Mouse (Mus musculus) midbrain, embryonic 13.5 days (tissue): ENCODE data around the gene Grip1. TPM values are rescaled to one million over a fixed set of nuclear protein-coding genes. Genes with fewer than 3 reads are reported as not detected.

Experiments used
- ATAC-seq: fragments of 200-750 bp; cut with Nextera tagmentation; 2 replicates; pipeline ENCODE4 v1.8.0; 2017; ENCODE audit warnings: mild to moderate bottlenecking, moderate TSS enrichment, moderate library complexity
- H3K27ac ChIP-seq: fragments of 300-500 bp; sonication (generic); 2 replicates; pipeline ENCODE4 v1.5.1; 2015; ENCODE audit warnings: inconsistent platforms, mild to moderate bottlenecking, moderate library complexity
- H3K27me3 ChIP-seq: fragments of 300-500 bp; sonication (generic); 2 replicates; pipeline ENCODE4 v1.6.1; 2015; ENCODE audit warnings: mild to moderate bottlenecking, inconsistent platforms
- H3K36me3 ChIP-seq: fragments of 300-500 bp; sonication (generic); 2 replicates; pipeline ENCODE4 v1.6.1; 2015; ENCODE audit warnings: mild to moderate bottlenecking, inconsistent platforms
- H3K4me1 ChIP-seq: fragments of 300-500 bp; sonication (generic); replicated peaks from 2 replicates; pipeline ENCODE4 v1.6.1; 2015; ENCODE audit warnings: inconsistent platforms
- H3K4me2 ChIP-seq: fragments of 300-500 bp; sonication (generic); replicated peaks from 2 replicates; pipeline ENCODE4 v1.6.1; 2015; ENCODE audit warnings: moderate library complexity, mild to moderate bottlenecking, inconsistent platforms
- H3K4me3 ChIP-seq: fragments of 300-500 bp; sonication (generic); replicated peaks from 2 replicates; pipeline ENCODE4 v1.5.1; 2015; ENCODE audit warnings: mild to moderate bottlenecking, inconsistent platforms
- H3K9ac ChIP-seq: fragments of 300-500 bp; sonication (generic); replicated peaks from 2 replicates; pipeline ENCODE4 v1.6.1; 2015; ENCODE audit warnings: mild to moderate bottlenecking, inconsistent platforms
- H3K9me3 ChIP-seq: fragments of 300-500 bp; sonication (generic); 2 replicates; pipeline ENCODE4 v1.6.1; 2016; ENCODE audit warnings: mild to moderate bottlenecking, inconsistent platforms
- WGBS: fragments of 180-500 bp; shearing (Covaris S2); methylation state at CpG from one replicate; pipeline ENCODE4 v1.1.7; 2015; 5-methylcytosine and 5-hydroxymethylcytosine counted together
- polyA plus RNA-seq: library from polyadenylated mRNA; unstranded; fragments of >200 nt; fragmentation: Nextera tagmentation; extraction: Ambion mirVana; gene quantifications from 2 replicates; pipeline ENCODE4 v1.2.1, GENCODE M21; 2015

The Grip1 gene
- polyA plus RNA-seq, 1 experiment from 2014 or later, result 14.4 TPM

DNA sequence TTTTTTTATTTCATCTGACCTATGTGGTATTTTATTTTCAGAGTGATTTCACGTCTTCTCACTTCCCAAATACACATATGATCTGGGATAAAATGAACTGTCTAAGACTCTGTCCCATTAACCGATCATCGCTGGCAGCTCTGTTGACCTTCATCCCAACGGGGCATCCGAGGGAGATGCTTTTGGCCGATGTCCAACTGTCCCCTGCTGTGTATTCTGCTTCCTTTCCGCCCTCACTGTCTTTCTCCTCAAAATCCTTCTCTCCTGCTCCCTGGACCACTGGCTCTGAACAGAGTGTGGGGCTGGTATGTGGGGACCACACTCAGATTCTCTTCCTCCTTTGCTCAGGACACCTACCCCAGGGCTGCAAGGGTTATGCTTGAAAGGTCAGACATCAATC, 370.1 kb downstream of the Grip1 start:
- H3K27ac ChIP-seq, result peak overlapping the region; percentile 35
- peaks cover 59% of the 10 kb centered on the region for H3K4me1 ChIP-seq
- no peak overlapping the region for H3K9ac ChIP-seq
- H3K9me3 ChIP-seq, result no peaks in the 10 kb centered on the region
- H3K36me3 ChIP-seq, result no peaks in the 10 kb centered on the region
- no peak overlapping the region for H3K4me3 ChIP-seq
- H3K4me2 ChIP-seq, result no peak overlapping the region
- no peaks in the 10 kb centered on the region for H3K27me3 ChIP-seq
- 39% methylated on average over 7 of the region's 7 CpGs for WGBS
- ATAC-seq, result no peak

DNA sequence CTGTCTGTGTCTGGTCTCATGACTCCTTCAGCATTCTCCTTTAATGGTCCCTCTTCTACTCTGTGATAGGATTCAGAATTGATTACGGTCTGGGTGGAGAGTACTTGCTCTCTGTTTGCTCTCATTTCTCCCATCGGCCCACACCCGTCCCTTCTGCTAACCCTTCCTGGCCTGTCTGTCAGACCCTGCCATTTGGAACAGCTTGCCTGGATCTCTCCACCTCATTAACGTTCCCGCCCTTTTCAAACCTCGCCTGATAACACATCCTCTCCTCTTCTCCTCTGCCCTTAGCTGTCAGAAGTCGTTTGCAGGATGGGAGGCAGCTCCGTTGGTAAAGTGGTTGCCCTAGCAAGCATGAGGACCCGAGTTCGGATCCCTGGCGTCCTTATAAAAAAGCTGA, 370.9 kb downstream of the Grip1 start:
- H3K27ac ChIP-seq, result peak overlapping the region; percentile 17; the same call in 1 of the 2 replicates
- no peaks in the 10 kb centered on the region for H3K9me3 ChIP-seq
- H3K4me3 ChIP-seq, result no peak overlapping the region
- H3K9ac ChIP-seq, result no peak overlapping the region
- ATAC-seq, result peak; percentile 49; the same call in 1 of the 2 replicates
- H3K27me3 ChIP-seq, result no peaks in the 10 kb centered on the region
- 67% methylated on average over 11 of the region's 11 CpGs for WGBS
- peaks cover 51% of the 10 kb centered on the region for H3K4me1 ChIP-seq
- no peak overlapping the region for H3K4me2 ChIP-seq
- H3K36me3 ChIP-seq, result peaks cover 6% of the 10 kb centered on the region; the same call in 1 of the 2 replicates

DNA sequence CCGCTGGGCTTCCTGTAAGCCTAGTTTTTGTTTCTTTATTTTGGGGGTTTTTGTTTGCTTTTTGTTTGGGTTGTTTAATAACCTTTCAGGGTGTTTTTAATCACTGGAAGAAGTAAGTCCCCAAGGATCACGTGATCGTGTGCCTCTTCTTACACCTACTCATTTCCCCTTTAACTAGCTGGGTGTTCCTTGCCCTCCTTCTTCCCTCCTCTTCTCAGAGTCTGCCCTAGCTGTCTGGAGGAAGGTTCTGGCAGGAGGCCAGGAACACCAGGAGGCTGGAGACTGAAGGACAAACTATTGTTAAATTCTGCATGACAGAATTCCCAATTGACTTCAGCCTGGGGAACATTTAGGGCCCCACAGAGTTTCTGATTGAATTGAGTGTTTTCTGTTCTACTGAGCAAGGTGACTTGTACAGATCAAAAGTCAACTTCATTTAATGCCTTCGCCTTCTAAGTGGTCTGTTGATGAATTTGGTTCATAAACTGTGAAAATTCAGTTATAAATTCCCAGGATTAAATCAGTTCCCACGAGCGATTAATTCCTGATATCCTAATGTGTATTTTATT, 376.8 kb downstream of the Grip1 start:
- Histone ChIP-seq H3K4me3 (no peak overlapping the region), H3K9me3 (peaks cover 11% of the 10 kb centered on the region; the same call in 1 of the 2 replicates), H3K4me2 (no peak overlapping the region), H3K9ac (no peak overlapping the region), H3K36me3 (peaks cover 13% of the 10 kb centered on the region), H3K27ac (no peak overlapping the region), H3K27me3 (no peaks in the 10 kb centered on the region), H3K4me1 (peaks cover 17% of the 10 kb centered on the region)
- ATAC-seq, result no peak
- WGBS, result 75% methylated on average over 6 of the region's 6 CpGs

DNA sequence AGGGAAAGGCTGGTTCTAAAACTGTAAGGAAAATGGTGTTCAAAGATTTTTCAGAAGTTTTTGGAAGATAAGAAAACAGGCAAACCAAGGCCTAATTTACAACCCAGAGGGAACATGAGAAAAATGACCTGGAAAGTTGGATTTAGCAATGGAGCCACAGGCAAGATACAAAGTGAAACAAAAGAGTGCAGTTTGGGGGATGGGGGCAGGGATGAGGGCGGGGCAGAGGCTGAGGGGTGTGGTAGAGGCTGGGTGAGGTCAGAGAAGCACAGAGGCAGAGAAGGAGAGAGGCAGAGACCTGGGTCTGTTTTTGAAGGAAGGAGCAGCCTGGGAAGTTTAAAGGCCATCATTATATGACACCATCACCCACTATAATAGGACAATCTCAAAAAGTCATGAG, 377.5 kb downstream of the Grip1 start:
- Histone ChIP-seq H3K4me1 (peaks cover 11% of the 10 kb centered on the region), H3K27me3 (no peaks in the 10 kb centered on the region), H3K4me3 (no peak overlapping the region), H3K36me3 (peaks cover 13% of the 10 kb centered on the region), H3K9ac (no peak overlapping the region), H3K4me2 (no peak overlapping the region), H3K9me3 (peaks cover 11% of the 10 kb centered on the region; the same call in 1 of the 2 replicates), H3K27ac (no peak overlapping the region)
- WGBS, result 90% methylated on average over 1 of the region's 1 CpGs
- ATAC-seq, result no peak

DNA sequence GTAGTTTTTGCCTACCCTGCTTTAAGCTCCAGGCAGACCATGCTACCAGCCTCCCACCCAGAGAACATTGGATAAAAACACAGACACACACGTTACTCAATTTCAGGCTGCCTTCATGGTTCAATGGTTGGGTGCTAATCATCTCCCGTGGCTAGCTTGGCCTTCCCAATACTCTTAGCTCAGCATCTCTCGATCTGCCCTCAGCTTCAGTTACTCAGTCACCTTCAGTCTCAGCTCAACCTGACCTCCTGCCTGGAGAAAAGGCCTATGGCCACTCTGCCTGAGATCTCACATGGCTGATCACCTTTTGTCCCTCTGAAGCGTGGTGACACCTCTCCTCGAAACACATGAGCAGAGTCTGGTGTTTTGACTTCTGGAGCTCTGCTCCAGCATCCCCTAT, 379.7 kb downstream of the Grip1 start:
- no peak for ATAC-seq
- no peak overlapping the region for H3K27ac ChIP-seq
- 82% methylated on average over 5 of the region's 5 CpGs for WGBS
- peaks cover 13% of the 10 kb centered on the region for H3K4me1 ChIP-seq
- H3K9ac ChIP-seq, result no peak overlapping the region
- H3K4me2 ChIP-seq, result no peak overlapping the region
- H3K9me3 ChIP-seq, result peaks cover 11% of the 10 kb centered on the region; the same call in 1 of the 2 replicates
- no peaks in the 10 kb centered on the region for H3K27me3 ChIP-seq
- H3K36me3 ChIP-seq, result peaks cover 13% of the 10 kb centered on the region
- H3K4me3 ChIP-seq, result no peak overlapping the region

DNA sequence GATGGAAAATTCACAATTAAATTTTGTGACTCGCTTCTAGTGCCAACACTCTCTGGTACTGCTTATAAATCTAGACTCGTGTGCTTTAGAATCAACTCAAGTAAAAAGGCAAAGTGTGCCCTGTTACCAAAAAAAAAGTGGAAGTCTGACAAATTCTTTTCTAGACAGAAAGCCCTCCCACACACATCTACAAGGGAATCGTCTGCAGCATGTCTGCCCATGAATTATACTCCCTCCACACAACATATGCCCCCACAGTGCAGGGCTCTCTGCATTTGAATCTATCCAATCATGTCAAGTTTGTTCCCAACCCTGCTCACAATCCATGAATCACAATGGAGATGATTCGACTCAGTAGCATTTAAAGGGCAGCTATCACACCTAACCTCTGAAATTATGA, 380.5 kb downstream of the Grip1 start:
- peaks cover 11% of the 10 kb centered on the region for H3K36me3 ChIP-seq
- H3K4me3 ChIP-seq, result no peak overlapping the region
- no peak overlapping the region for H3K27ac ChIP-seq
- H3K9me3 ChIP-seq, result peaks cover 11% of the 10 kb centered on the region; the same call in 1 of the 2 replicates
- H3K4me2 ChIP-seq, result no peak overlapping the region
- 81% methylated on average over 4 of the region's 4 CpGs for WGBS
- ATAC-seq, result no peak
- H3K4me1 ChIP-seq, result peaks cover 13% of the 10 kb centered on the region
- no peak overlapping the region for H3K9ac ChIP-seq
- no peaks in the 10 kb centered on the region for H3K27me3 ChIP-seq

DNA sequence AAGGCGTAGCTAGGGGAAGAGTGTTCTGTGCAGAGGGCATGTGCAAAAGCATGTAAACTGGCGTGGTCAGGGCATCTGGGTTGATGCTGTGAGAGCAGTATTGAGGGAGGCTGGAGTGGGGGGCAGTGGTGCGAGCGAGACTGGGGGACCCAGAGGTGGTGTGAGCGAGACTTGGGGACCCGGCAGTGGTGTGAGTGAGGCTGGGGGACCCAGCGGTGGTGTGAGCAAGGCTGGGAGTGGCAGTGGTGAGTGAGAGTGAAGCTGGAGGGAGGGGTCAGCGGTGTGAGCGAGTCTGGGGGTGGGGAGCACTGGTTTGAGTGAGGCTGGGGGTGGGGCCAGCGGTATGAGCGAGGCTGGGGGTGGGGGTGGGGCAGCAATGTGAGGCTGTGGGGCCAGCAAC, 386.0 kb downstream of the Grip1 start:
- 85% methylated on average over 11 of the region's 11 CpGs for WGBS
- no peak overlapping the region for H3K4me3 ChIP-seq
- H3K27me3 ChIP-seq, result no peaks in the 10 kb centered on the region
- H3K27ac ChIP-seq, result no peak overlapping the region
- H3K9me3 ChIP-seq, result no peaks in the 10 kb centered on the region
- no peaks in the 10 kb centered on the region for H3K36me3 ChIP-seq
- no peak for ATAC-seq
- H3K9ac ChIP-seq, result no peak overlapping the region
- H3K4me1 ChIP-seq, result peaks cover 8% of the 10 kb centered on the region
- no peak overlapping the region for H3K4me2 ChIP-seq

DNA sequence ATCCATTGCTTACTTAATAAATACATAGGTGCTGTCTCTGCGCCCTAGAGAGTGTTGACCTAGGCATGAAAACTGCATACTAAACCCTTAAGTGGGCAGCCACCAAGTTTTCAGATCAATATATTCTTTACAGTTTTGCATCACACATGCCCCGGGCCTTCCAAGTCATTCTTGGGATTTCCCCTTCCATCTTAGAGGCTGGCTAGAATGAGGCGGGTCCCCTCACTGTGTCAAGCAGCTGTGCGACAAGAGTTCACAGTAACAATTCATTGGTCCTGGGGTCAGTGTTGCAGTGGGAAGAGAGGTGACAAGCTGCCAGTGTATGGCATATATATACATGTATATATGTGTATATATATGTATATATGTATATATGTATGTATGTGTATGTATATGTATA, 388.4 kb downstream of the Grip1 start:
- H3K4me3 ChIP-seq, result no peak overlapping the region
- H3K36me3 ChIP-seq, result no peaks in the 10 kb centered on the region
- H3K4me2 ChIP-seq, result no peak overlapping the region
- no peaks in the 10 kb centered on the region for H3K9me3 ChIP-seq
- H3K9ac ChIP-seq, result no peak overlapping the region
- no peak for ATAC-seq
- no peaks in the 10 kb centered on the region for H3K27me3 ChIP-seq
- H3K27ac ChIP-seq, result no peak overlapping the region
- peaks cover 20% of the 10 kb centered on the region for H3K4me1 ChIP-seq
- 93% methylated on average over 4 of the region's 4 CpGs for WGBS

DNA sequence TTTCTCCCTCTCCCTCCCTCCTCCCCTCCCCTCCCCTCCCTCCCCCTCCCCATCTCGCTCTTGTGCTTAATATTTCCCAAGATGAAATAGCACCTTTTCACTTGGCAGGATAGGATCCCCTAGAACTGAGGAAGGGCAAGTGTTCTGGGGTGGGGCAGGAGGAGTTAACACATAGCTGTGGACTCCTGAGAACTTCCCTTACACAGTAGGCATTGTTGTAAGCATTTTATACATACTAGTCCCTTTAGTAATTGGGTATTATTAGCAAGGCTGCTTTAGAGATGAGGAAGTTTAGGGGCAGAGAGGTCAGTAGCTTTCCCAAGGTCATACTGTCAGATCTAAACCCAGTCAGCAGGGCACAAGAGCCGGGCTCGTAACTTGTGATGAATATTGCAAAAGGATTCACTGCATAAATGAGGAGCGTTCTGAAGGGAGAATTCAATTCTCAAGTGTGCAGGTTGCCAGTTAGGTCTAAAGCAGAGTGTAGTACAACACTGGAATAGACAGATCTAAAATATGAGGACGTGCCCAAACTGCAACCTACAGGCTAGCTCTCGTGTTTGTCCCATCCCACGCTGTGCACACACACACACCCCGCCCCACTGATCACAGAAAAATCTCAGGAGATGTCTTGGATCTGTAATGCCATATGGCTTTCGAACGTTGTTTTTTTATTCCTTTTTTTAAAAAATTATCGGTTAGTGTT, 392.2 kb downstream of the Grip1 start:
- Histone ChIP-seq H3K4me1 (peaks cover 17% of the 10 kb centered on the region), H3K27me3 (no peaks in the 10 kb centered on the region), H3K9ac (no peak overlapping the region), H3K36me3 (no peaks in the 10 kb centered on the region; the same call in 1 of the 2 replicates), H3K9me3 (no peaks in the 10 kb centered on the region), H3K4me2 (no peak overlapping the region), H3K4me3 (no peak overlapping the region), H3K27ac (no peak overlapping the region)
- 73% methylated on average over 11 of the region's 11 CpGs for WGBS
- peak; percentile 55; the same call in 1 of the 2 replicates for ATAC-seq

DNA sequence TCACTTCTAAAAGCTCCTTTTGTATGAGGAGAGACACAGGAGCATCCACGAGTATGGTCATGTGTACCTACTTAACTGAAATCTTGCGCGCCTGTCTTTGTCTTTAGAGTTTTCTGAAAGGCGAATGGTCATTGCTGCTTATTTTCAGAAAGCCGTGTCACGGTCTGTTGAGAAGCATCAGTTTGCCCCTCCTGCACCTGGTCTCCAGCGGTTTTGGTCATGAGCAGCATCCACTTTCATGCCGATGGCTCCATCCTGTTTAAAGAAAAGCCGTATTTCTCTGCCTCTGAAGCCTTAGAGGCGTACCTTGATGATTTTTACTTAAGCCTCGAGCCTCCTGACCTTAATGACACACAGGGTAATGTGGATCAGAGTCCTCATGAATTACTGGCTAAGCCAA, 398.0 kb downstream of the Grip1 start:
- H3K9ac ChIP-seq, result no peak overlapping the region
- H3K4me2 ChIP-seq, result no peak overlapping the region
- no peaks in the 10 kb centered on the region for H3K27me3 ChIP-seq
- H3K9me3 ChIP-seq, result no peaks in the 10 kb centered on the region
- no peak for ATAC-seq
- no peaks in the 10 kb centered on the region; the same call in 1 of the 2 replicates for H3K36me3 ChIP-seq
- WGBS, result 82% methylated on average over 11 of the region's 11 CpGs
- H3K4me1 ChIP-seq, result no peaks in the 10 kb centered on the region; the same call in 1 of the 2 replicates
- H3K27ac ChIP-seq, result no peak overlapping the region
- no peak overlapping the region for H3K4me3 ChIP-seq

DNA sequence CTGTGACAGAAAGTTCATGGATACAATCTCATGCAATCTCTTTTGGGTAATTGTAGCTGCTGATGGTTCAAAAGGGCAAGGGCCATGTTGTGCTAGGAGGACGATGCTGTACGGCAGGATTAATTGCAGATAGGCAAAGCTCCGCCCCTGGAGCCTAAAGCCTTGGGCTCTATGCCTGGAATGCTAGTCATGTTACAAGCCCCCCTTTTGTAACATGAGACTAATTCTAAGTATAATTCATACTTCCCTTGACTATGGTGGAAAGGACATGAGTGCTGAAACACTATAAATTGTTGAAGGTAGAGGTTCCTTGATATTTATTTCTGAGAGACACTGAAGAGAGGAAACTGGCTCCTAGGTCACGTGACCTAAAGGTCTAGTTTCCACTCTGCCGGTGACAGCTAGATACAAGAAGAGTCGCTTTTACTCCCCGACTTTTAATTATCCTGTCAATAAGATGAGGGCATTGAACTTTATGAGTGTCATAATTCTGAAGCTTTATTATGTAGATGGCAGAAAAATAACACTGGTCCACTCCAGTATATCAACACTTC, 399.0 kb downstream of the Grip1 start:
- Histone ChIP-seq H3K4me3 (no peak overlapping the region), H3K9ac (no peak overlapping the region), H3K36me3 (no peaks in the 10 kb centered on the region; the same call in 1 of the 2 replicates), H3K27ac (no peak overlapping the region), H3K4me2 (no peak overlapping the region), H3K27me3 (no peaks in the 10 kb centered on the region), H3K4me1 (0 out of 2 replicates have a peak, but pooled peaks cover under 1% of the 10 kb centered on the region), H3K9me3 (no peaks in the 10 kb centered on the region)
- no peak for ATAC-seq
- 89% methylated on average over 7 of the region's 7 CpGs for WGBS

DNA sequence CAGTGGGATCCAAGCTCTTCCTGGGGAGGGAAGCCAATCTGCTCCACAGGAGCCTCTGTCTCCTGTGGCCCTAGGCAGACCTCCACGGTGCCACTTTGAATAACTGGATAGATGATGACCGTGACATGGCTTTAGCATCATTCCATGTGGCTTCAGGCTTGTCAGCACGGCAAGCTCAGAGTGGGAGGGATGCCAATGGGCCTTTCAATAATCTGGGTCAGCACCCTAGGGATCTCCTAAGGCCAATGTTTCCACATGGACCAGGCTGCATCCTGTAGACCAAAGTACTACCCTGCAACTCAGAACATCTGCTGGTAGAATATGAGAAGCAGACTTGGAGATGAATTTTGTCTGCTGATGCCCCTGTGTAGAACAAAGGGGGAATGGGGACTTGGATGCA, 414.1 kb downstream of the Grip1 start:
- 50% methylated on average over 3 of the region's 3 CpGs for WGBS
- no peak overlapping the region for H3K9ac ChIP-seq
- no peaks in the 10 kb centered on the region for H3K27me3 ChIP-seq
- H3K4me2 ChIP-seq, result no peak overlapping the region
- 0 out of 2 replicates have a peak overlapping the region, but pooled peaks have one; percentile 19 for H3K27ac ChIP-seq
- H3K4me1 ChIP-seq, result peaks cover 5% of the 10 kb centered on the region
- no peak overlapping the region for H3K4me3 ChIP-seq
- peaks cover 34% of the 10 kb centered on the region for H3K9me3 ChIP-seq
- peaks cover 25% of the 10 kb centered on the region for H3K36me3 ChIP-seq
- peak; percentile 48; the same call in 1 of the 2 replicates for ATAC-seq
